Mouse (Mus musculus) kidney, postnatal 0 days (tissue): Measurements from ENCODE around the gene Atp5mpl. TPM values are rescaled to one million over a fixed set of nuclear protein-coding genes. Genes with fewer than 3 reads are reported as not detected.

Experiments used
- ATAC-seq: fragments of 200-750 bp; cut with Nextera tagmentation; replicated peaks from 2 replicates; pipeline ENCODE4 v1.8.0; 2017; ENCODE audit warnings: low read depth, moderate number of reproducible peaks, moderate TSS enrichment, moderate library complexity; ENCODE audit not compliant: low FRiP score
- DNase-seq: peaks from one replicate; pipeline ENCODE4 v3.0.0-alpha.2; 2016; ENCODE audit warnings: low spot score
- H3K27ac ChIP-seq: fragments of 300-500 bp; sonication (generic); 2 replicates; pipeline ENCODE4 v1.5.1; 2014; ENCODE audit warnings: mild to moderate bottlenecking
- H3K27me3 ChIP-seq: fragments of 300-500 bp; sonication (generic); 2 replicates; pipeline ENCODE4 v1.6.1; 2014; ENCODE audit warnings: low read length, mixed read lengths; ENCODE audit not compliant: insufficient read depth
- H3K36me3 ChIP-seq: fragments of 300-500 bp; sonication (generic); 2 replicates; pipeline ENCODE4 v1.6.1; 2014; ENCODE audit warnings: low read length, mixed read lengths; ENCODE audit not compliant: insufficient read depth
- H3K4me1 ChIP-seq: fragments of 300-500 bp; sonication (generic); replicated peaks from 2 replicates; pipeline ENCODE4 v1.6.1; 2014; ENCODE audit warnings: antibody characterized with exemption, low read length, mixed read lengths; ENCODE audit not compliant: insufficient read depth
- H3K4me2 ChIP-seq: fragments of 300-500 bp; sonication (generic); 2 replicates; pipeline ENCODE4 v1.6.1; 2014; ENCODE audit warnings: mild to moderate bottlenecking, low read length, moderate library complexity, mixed read lengths
- H3K4me3 ChIP-seq: fragments of 300-500 bp; sonication (generic); replicated peaks from 2 replicates; pipeline ENCODE4 v1.5.1; 2014; ENCODE audit warnings: low read depth, low read length
- H3K9ac ChIP-seq: fragments of 300-500 bp; sonication (generic); 2 replicates; pipeline ENCODE4 v1.6.1; 2014; ENCODE audit warnings: low read depth, low read length
- H3K9me3 ChIP-seq: fragments of 300-500 bp; sonication (generic); replicated peaks from 2 replicates; pipeline ENCODE4 v1.6.1; 2016; ENCODE audit warnings: low read length, inconsistent platforms, mixed read lengths
- CTCF ChIP-seq: IDR thresholded peaks from 2 replicates; pipeline ENCODE4 v1.5.1; 2016; ENCODE audit warnings: antibody characterized with exemption, low read depth, mild to moderate bottlenecking, moderate library complexity
- WGBS: fragments of 180-500 bp; shearing (Covaris S2); extraction: QIAGEN DNeasy Blood & Tissue Kit; methylation state at CpG from one replicate; pipeline ENCODE4 v1.1.7; 2014; 5-methylcytosine and 5-hydroxymethylcytosine counted together
- polyA plus RNA-seq: library from polyadenylated mRNA; unstranded; fragments of >200 nt; fragmentation: Nextera tagmentation; extraction: Ambion mirVana; gene quantifications from 2 replicates; pipeline ENCODE4 v1.2.1, GENCODE M21; 2015

The Atp5mpl gene
- polyA plus RNA-seq, 1 experiment from 2014 or later: 1,318 TPM

DNA sequence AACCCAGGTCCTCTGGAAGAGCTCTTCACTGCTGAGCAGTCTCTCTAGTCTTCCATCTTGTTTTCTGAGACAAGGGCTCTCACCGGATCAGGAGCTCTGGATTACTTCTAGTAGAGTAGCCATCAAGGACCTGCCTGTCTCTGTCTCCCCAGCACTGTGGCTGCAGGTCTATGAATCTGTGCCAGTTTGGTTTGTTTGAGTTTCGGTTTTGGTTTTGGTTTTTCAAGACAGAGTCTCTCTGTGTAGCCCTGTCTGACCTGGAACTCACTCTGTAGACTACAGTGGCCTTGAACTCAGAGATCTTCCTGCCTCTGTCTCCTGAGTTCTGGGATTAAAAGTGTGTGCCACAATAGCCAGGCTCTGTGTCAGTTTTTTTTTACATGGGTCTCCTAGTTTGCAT lies 55.0 kb downstream of the Atp5mpl start:
- no peak for ATAC-seq

More for the DNA sequence above, 55.0 kb downstream of the Atp5mpl start:
- WGBS: 96% methylated on average over 2 of the region's 2 CpGs
- H3K4me2 ChIP-seq: no peak overlapping the region
- H3K9me3 ChIP-seq: no peaks in the 10 kb centered on the region
- no peak for DNase-seq
- H3K9ac ChIP-seq: no peak overlapping the region
- no peak overlapping the region for H3K4me3 ChIP-seq
- H3K36me3 ChIP-seq: no peaks in the 10 kb centered on the region
- no peak for TF ChIP-seq CTCF
- H3K27ac ChIP-seq: no peak overlapping the region
- no peaks in the 10 kb centered on the region for H3K27me3 ChIP-seq
- H3K4me1 ChIP-seq: peaks cover 13% of the 10 kb centered on the region

Other genes with a start within 250 kb of the Atp5mpl start
- gene Klc1, start 208.1 kb downstream of the Atp5mpl start, polyA plus RNA-seq: 52.6 and 61.3 TPM in 2 replicates
- gene Xrcc3, start 153.1 kb downstream of the Atp5mpl start, polyA plus RNA-seq: 6.3 and 6.9 TPM in 2 replicates
- gene Zfyve21, start 152.8 kb downstream of the Atp5mpl start, polyA plus RNA-seq: 117 and 118 TPM in 2 replicates
- 14.6 and 16.7 TPM in 2 replicates for gene Ppp1r13b, start 58.9 kb downstream of the Atp5mpl start, polyA plus RNA-seq
- gene Tdrd9, start 4.6 kb upstream of the Atp5mpl start, polyA plus RNA-seq: 0.18 and 0.32 TPM in 2 replicates
- gene Rd3l, start 14.3 kb upstream of the Atp5mpl start, polyA plus RNA-seq: not detected in 2 replicates
- gene Aspg, start 139.7 kb upstream of the Atp5mpl start, polyA plus RNA-seq: 2.2 and 2.3 TPM in 2 replicates
- 2.2 and 2.7 TPM in 2 replicates for gene Kif26a, start 179.2 kb upstream of the Atp5mpl start, polyA plus RNA-seq